Mouse (Mus musculus) spleen, adult 2 months (tissue): ENCODE measurements around the gene Ube2j1.

Experiments used
- CTCF ChIP-seq: fragments of 200-500 bp; IDR thresholded peaks from 2 replicates; pipeline ENCODE4 v1.5.1; 2011; ENCODE audit warnings: mild to moderate bottlenecking, inconsistent platforms; ENCODE audit not compliant: insufficient read depth, insufficient read length, insufficient replicate concordance; ENCODE audit errors: extremely low read depth
- POLR2A ChIP-seq: fragments of 200-500 bp; IDR thresholded peaks from 2 replicates; pipeline ENCODE4 v1.6.1; 2011; ENCODE audit warnings: low read depth, low read length, inconsistent platforms

- TF ChIP-seq POLR2A (no peak), CTCF (no peak)
These were observed 23.6 kb upstream of the Ube2j1 start for GRCm38 (mm10) chr4:33007443-33008217.
